Mouse (Mus musculus) heart, adult 2 months (tissue): Measurements from ENCODE around the gene Gm49711.

Source experiments
- CTCF ChIP-seq: fragments of 200-600 bp; IDR thresholded peaks from 2 replicates; pipeline ENCODE4 v1.8.1; 2022; ENCODE audit warnings: antibody characterized with exemption, mild to moderate bottlenecking, moderate library complexity
- EP300 ChIP-seq: fragments of 200-500 bp; IDR thresholded peaks from 2 replicates; pipeline ENCODE4 v1.6.1; 2011; ENCODE audit warnings: low read depth, low read length, control low read depth; ENCODE audit not compliant: insufficient read depth

DNA sequence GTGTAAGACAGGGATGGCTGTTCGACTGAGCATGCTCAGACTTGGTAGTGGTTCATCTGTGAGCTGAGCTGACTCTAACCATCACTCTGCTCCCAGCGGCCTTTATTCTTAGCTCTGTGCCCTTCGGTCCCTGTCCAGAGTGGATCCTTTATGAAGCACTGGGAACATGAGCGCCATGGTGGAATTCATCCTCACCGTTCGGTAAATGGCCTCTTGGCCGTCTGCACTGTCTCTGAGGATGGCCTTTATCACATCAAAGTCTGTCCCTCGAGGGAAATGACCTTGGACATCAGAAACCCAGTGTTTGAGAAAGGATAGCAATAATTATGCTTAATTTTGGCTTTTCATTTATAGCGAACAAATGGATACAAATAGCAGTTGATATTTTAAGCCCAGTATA lies 82.2 kb downstream of the Gm49711 start:
- TF ChIP-seq CTCF = no peak
- TF ChIP-seq EP300 = no peak
